Mouse (Mus musculus) heart, adult 2 months (tissue): ENCODE results near the gene Rcan1.

Experiments used
- CTCF ChIP-seq: fragments of 200-600 bp; IDR thresholded peaks from 2 replicates; pipeline ENCODE4 v1.8.1; 2022; ENCODE audit warnings: antibody characterized with exemption, mild to moderate bottlenecking, moderate library complexity
- EP300 ChIP-seq: fragments of 200-500 bp; IDR thresholded peaks from 2 replicates; pipeline ENCODE4 v1.6.1; 2011; ENCODE audit warnings: low read depth, low read length, control low read depth; ENCODE audit not compliant: insufficient read depth

DNA sequence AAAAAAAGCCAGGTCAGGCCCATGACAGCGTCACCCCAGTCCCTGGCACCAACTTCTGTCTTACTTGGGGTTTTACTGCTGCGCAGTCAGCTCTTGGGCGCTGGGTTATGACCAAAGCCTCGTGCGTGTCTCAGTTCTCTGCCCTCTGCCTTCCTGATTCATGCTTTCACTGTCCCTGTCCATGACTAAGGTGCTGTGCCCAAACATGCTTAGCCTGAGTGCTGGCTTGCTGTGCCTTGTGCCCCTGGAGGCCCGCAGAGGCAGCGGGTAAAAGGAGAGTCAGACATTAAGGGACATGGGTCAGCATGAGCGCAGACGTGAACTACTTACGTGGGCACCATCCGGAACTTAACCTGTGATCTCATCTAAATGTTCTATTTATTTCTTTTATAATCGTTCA lies 51.6 kb downstream of the Rcan1 start:
- TF ChIP-seq EP300 (no peak), CTCF (no peak)
